In genomic region chr6:23410256-23411049, GRCm38 (mm10) we compare ENCODE assay signal across 14 mouse cellular contexts.
DNase-seq lines count a peak whose midpoint lies in the region; ATAC-seq and TF ChIP-seq lines count a peak whose summit lies in the region.
"Had no signal": no experiment of that assay in that cellular context is flagged by ENCODE, and none has a peak within 500 bp of the region (broad histone marks: within the 10 kb centered on the region; RNA-seq: fewer than 3 reads in every experiment).

No protein-coding gene starts in this region.

- H3K27ac ChIP-seq in embryonic facial prominence, embryonic 12.5 days: no peak overlapping the region
- no peak overlapping the region for H3K27ac ChIP-seq in embryonic facial prominence, embryonic 10.5 days (replicated peaks)
- no peak overlapping the region for H3K27ac ChIP-seq in embryonic facial prominence, embryonic 13.5 days
- H3K27ac ChIP-seq in hindbrain, embryonic 12.5 days: no peak overlapping the region
- H3K27ac ChIP-seq in midbrain, embryonic 14.5 days (replicated peaks; ENCODE audit: low read depth, low read length): no peak overlapping the region
- H3K27ac ChIP-seq in stomach, postnatal 0 days (replicated peaks): no peak overlapping the region
- H3K27ac ChIP-seq: left cerebral cortex, adult 2 months; liver, embryonic 12.5 days had no signal

- no peak overlapping the region for H3K4me3 ChIP-seq in embryonic facial prominence, embryonic 12.5 days
- no peak overlapping the region for H3K4me3 ChIP-seq in embryonic facial prominence, embryonic 10.5 days
- H3K4me3 ChIP-seq in embryonic facial prominence, embryonic 13.5 days: no peak overlapping the region; the same call in 1 of the 2 replicates
- H3K4me3 ChIP-seq in hindbrain, embryonic 12.5 days: no peak overlapping the region
- peak overlapping the region; percentile 20 for H3K4me3 ChIP-seq in midbrain, embryonic 14.5 days (replicated peaks; ENCODE audit: low read depth, low read length)
- H3K4me3 ChIP-seq in stomach, postnatal 0 days (ENCODE audit: low read depth, low read length): no peak overlapping the region
- H3K4me3 ChIP-seq: left cerebral cortex, adult 2 months; liver, embryonic 12.5 days; myocyte had no signal

- peak overlapping the region; percentile 27 for H3K4me2 ChIP-seq in embryonic facial prominence, embryonic 12.5 days (replicated peaks)
- peak overlapping the region; percentile 37 for H3K4me2 ChIP-seq in embryonic facial prominence, embryonic 13.5 days
- peak overlapping the region; percentile 35 for H3K4me2 ChIP-seq in hindbrain, embryonic 12.5 days (replicated peaks)
- H3K4me2 ChIP-seq in midbrain, embryonic 14.5 days (ENCODE audit: low read length): peak overlapping the region; percentile 50
- H3K4me2 ChIP-seq in stomach, postnatal 0 days (replicated peaks; ENCODE audit: low read depth): no peak overlapping the region
- H3K4me2 ChIP-seq: liver, embryonic 12.5 days had no signal

- H3K4me1 ChIP-seq in embryonic facial prominence, embryonic 12.5 days: no peaks in the 10 kb centered on the region
- H3K4me1 ChIP-seq in embryonic facial prominence, embryonic 10.5 days: peaks cover 12% of the 10 kb centered on the region
- H3K4me1 ChIP-seq in embryonic facial prominence, embryonic 13.5 days: no peaks in the 10 kb centered on the region
- peaks cover 6% of the 10 kb centered on the region for H3K4me1 ChIP-seq in hindbrain, embryonic 12.5 days
- peaks cover 5% of the 10 kb centered on the region; the same call in 1 of the 2 replicates for H3K4me1 ChIP-seq in midbrain, embryonic 14.5 days (ENCODE audit: control insufficient read depth, insufficient read depth, low read length)
- no peaks in the 10 kb centered on the region for H3K4me1 ChIP-seq in stomach, postnatal 0 days (replicated peaks; ENCODE audit: control insufficient read depth, insufficient read depth)
- H3K4me1 ChIP-seq: liver, embryonic 12.5 days had no signal

- no peaks in the 10 kb centered on the region for H3K9me3 ChIP-seq in embryonic facial prominence, embryonic 12.5 days
- no peaks in the 10 kb centered on the region for H3K9me3 ChIP-seq in embryonic facial prominence, embryonic 10.5 days
- no peaks in the 10 kb centered on the region for H3K9me3 ChIP-seq in embryonic facial prominence, embryonic 13.5 days
- H3K9me3 ChIP-seq in hindbrain, embryonic 12.5 days (replicated peaks): no peaks in the 10 kb centered on the region
- no peaks in the 10 kb centered on the region for H3K9me3 ChIP-seq in midbrain, embryonic 14.5 days (ENCODE audit: control insufficient read depth, low read length)
- no peaks in the 10 kb centered on the region for H3K9me3 ChIP-seq in stomach, postnatal 0 days (ENCODE audit: control insufficient read depth, low read length)
- H3K9me3 ChIP-seq: liver, embryonic 12.5 days had no signal

- H3K27me3 ChIP-seq in embryonic facial prominence, embryonic 12.5 days: no peaks in the 10 kb centered on the region; the same call in 1 of the 2 replicates
- H3K27me3 ChIP-seq in embryonic facial prominence, embryonic 10.5 days (replicated peaks; ENCODE audit: low read depth, poor library complexity, severe bottlenecking): peaks cover 21% of the 10 kb centered on the region
- H3K27me3 ChIP-seq in embryonic facial prominence, embryonic 13.5 days: peaks cover 18% of the 10 kb centered on the region
- no peaks in the 10 kb centered on the region; the same call in 1 of the 2 replicates for H3K27me3 ChIP-seq in hindbrain, embryonic 12.5 days
- peaks cover 9% of the 10 kb centered on the region for H3K27me3 ChIP-seq in midbrain, embryonic 14.5 days (ENCODE audit: control insufficient read depth, insufficient read depth, low read length)
- H3K27me3 ChIP-seq in stomach, postnatal 0 days (ENCODE audit: control insufficient read depth, insufficient read depth, low read length): no peaks in the 10 kb centered on the region

- no peak for TF ChIP-seq EP300 in stomach, postnatal 0 days (optimal IDR thresholded peaks at IDR 0.05)

- 5% methylated on average over 12 of the region's 12 CpGs for WGBS in embryonic facial prominence, embryonic 12.5 days
- WGBS in embryonic facial prominence, embryonic 10.5 days: 8% methylated on average over 12 of the region's 12 CpGs
- 6% methylated on average over 12 of the region's 12 CpGs for WGBS in embryonic facial prominence, embryonic 13.5 days
- WGBS in hindbrain, embryonic 12.5 days: 6% methylated on average over 12 of the region's 12 CpGs
- 2% methylated on average over 12 of the region's 12 CpGs for WGBS in midbrain, embryonic 14.5 days
- 9% methylated on average over 12 of the region's 12 CpGs for WGBS in stomach, postnatal 0 days

- no peak for TF ChIP-seq CTCF in stomach, postnatal 0 days (IDR thresholded peaks at IDR 0.05; ENCODE audit: low read depth)

- no peaks in the 10 kb centered on the region for H3K36me3 ChIP-seq in embryonic facial prominence, embryonic 12.5 days
- no peaks in the 10 kb centered on the region for H3K36me3 ChIP-seq in embryonic facial prominence, embryonic 10.5 days (replicated peaks)
- H3K36me3 ChIP-seq in embryonic facial prominence, embryonic 13.5 days: no peaks in the 10 kb centered on the region
- no peaks in the 10 kb centered on the region for H3K36me3 ChIP-seq in hindbrain, embryonic 12.5 days
- H3K36me3 ChIP-seq in midbrain, embryonic 14.5 days (ENCODE audit: control insufficient read depth, insufficient read depth, low read length): no peaks in the 10 kb centered on the region
- H3K36me3 ChIP-seq in stomach, postnatal 0 days (ENCODE audit: control insufficient read depth, insufficient read depth, low read length): no peaks in the 10 kb centered on the region
- H3K36me3 ChIP-seq: liver, embryonic 12.5 days had no signal

- no peak for ATAC-seq in embryonic facial prominence, embryonic 12.5 days (ENCODE audit: insufficient number of reproducible peaks, insufficient read depth, low FRiP score, low TSS enrichment)
- no peak for ATAC-seq in embryonic facial prominence, embryonic 13.5 days (ENCODE audit: insufficient number of reproducible peaks, insufficient read depth, low FRiP score, low TSS enrichment, low read depth)
- no peak for ATAC-seq in hindbrain, embryonic 12.5 days (ENCODE audit: low FRiP score)
- ATAC-seq in midbrain, embryonic 14.5 days (ENCODE audit: low FRiP score, low TSS enrichment): peak; percentile 27; the same call in 1 of the 2 replicates
- ATAC-seq in stomach, postnatal 0 days (ENCODE audit: low FRiP score, low TSS enrichment): no peak
- ATAC-seq: liver, embryonic 12.5 days had no signal

- H3K9ac ChIP-seq in embryonic facial prominence, embryonic 12.5 days: no peak overlapping the region
- H3K9ac ChIP-seq in embryonic facial prominence, embryonic 13.5 days: no peak overlapping the region
- no peak overlapping the region for H3K9ac ChIP-seq in hindbrain, embryonic 12.5 days
- no peak overlapping the region for H3K9ac ChIP-seq in midbrain, embryonic 14.5 days (replicated peaks; ENCODE audit: low read length)
- H3K9ac ChIP-seq in stomach, postnatal 0 days (ENCODE audit: low read length): no peak overlapping the region
- H3K9ac ChIP-seq: liver, embryonic 12.5 days had no signal

- no peak for DNase-seq in embryonic facial prominence, embryonic 10.5 days (ENCODE audit: low spot score)
- DNase-seq in midbrain, embryonic 14.5 days: peak; percentile 40
- no peak for DNase-seq in urinary bladder, adult 2 months (ENCODE audit: low spot score)
- no peak for DNase-seq in stomach, postnatal 0 days (ENCODE audit: low spot score)
- DNase-seq in kidney, postnatal 14 days: no peak
- DNase-seq: heart, adult 18-20 months; kidney, postnatal 4 days; thymus, adult 18-20 months had no signal
